Comparison of ENCODE assay signal across 28 mouse cellular contexts in genomic region chr1:121833559-121833958, GRCm38 (mm10).
DNase-seq lines count a peak whose midpoint lies in the region; ATAC-seq and TF ChIP-seq lines count a peak whose summit lies in the region.
"Had no signal": no experiment of that assay in that cellular context is flagged by ENCODE, and none has a peak within 500 bp of the region (broad histone marks: within the 10 kb centered on the region; RNA-seq: fewer than 3 reads in every experiment).

No protein-coding gene starts in this region.

- no peak for TF ChIP-seq CTCF in stomach, postnatal 0 days (IDR thresholded peaks at IDR 0.05; ENCODE audit: low read depth)

- no peaks in the 10 kb centered on the region for H3K9me3 ChIP-seq in kidney, embryonic 14.5 days (ENCODE audit: control insufficient read depth, low read length)
- no peaks in the 10 kb centered on the region for H3K9me3 ChIP-seq in stomach, embryonic 14.5 days (ENCODE audit: control insufficient read depth, low read depth, low read length)
- H3K9me3 ChIP-seq in stomach, postnatal 0 days (ENCODE audit: control insufficient read depth, low read length): no peaks in the 10 kb centered on the region
- H3K9me3 ChIP-seq in embryonic facial prominence, embryonic 14.5 days (ENCODE audit: control insufficient read depth, low read length): no peaks in the 10 kb centered on the region
- H3K9me3 ChIP-seq: embryonic facial prominence, embryonic 12.5 days; forebrain, embryonic 12.5 days; heart, embryonic 10.5 days; liver, embryonic 15.5 days; neural tube, embryonic 15.5 days had no signal

- 20% methylated on average over 2 of the region's 2 CpGs for WGBS in kidney, embryonic 14.5 days
- WGBS in stomach, embryonic 14.5 days: 23% methylated on average over 2 of the region's 2 CpGs
- 23% methylated on average over 2 of the region's 2 CpGs for WGBS in stomach, postnatal 0 days
- WGBS in embryonic facial prominence, embryonic 14.5 days: 22% methylated on average over 2 of the region's 2 CpGs

- no peaks in the 10 kb centered on the region for H3K4me1 ChIP-seq in kidney, embryonic 14.5 days (ENCODE audit: control insufficient read depth, insufficient read depth, low read length)
- H3K4me1 ChIP-seq in stomach, embryonic 14.5 days (ENCODE audit: control insufficient read depth, insufficient read depth, low read length): no peaks in the 10 kb centered on the region
- H3K4me1 ChIP-seq in stomach, postnatal 0 days (replicated peaks; ENCODE audit: control insufficient read depth, insufficient read depth): no peaks in the 10 kb centered on the region
- H3K4me1 ChIP-seq in embryonic facial prominence, embryonic 14.5 days (ENCODE audit: control insufficient read depth, insufficient read depth, low read length): no peaks in the 10 kb centered on the region
- H3K4me1 ChIP-seq: embryonic facial prominence, embryonic 12.5 days; forebrain, embryonic 12.5 days; heart, embryonic 10.5 days; liver, embryonic 15.5 days; neural tube, embryonic 15.5 days had no signal

- no peak overlapping the region for H3K27ac ChIP-seq in kidney, embryonic 14.5 days (ENCODE audit: low read depth, low read length)
- no peak overlapping the region for H3K27ac ChIP-seq in stomach, embryonic 14.5 days (ENCODE audit: low read length)
- no peak overlapping the region for H3K27ac ChIP-seq in stomach, postnatal 0 days (replicated peaks)
- no peak overlapping the region for H3K27ac ChIP-seq in embryonic facial prominence, embryonic 14.5 days (replicated peaks; ENCODE audit: low read depth, low read length)
- H3K27ac ChIP-seq: embryonic facial prominence, embryonic 12.5 days; forebrain, embryonic 12.5 days; gastrocnemius, adult 2 months; heart, embryonic 10.5 days; hindbrain, postnatal 0 days; liver, embryonic 15.5 days; neural tube, embryonic 15.5 days had no signal

- no peaks in the 10 kb centered on the region for H3K36me3 ChIP-seq in kidney, embryonic 14.5 days (ENCODE audit: control insufficient read depth, insufficient read depth, low read length)
- no peaks in the 10 kb centered on the region for H3K36me3 ChIP-seq in stomach, embryonic 14.5 days (ENCODE audit: control insufficient read depth, insufficient read depth, low read length)
- no peaks in the 10 kb centered on the region for H3K36me3 ChIP-seq in stomach, postnatal 0 days (ENCODE audit: control insufficient read depth, insufficient read depth, low read length)
- H3K36me3 ChIP-seq in embryonic facial prominence, embryonic 14.5 days (ENCODE audit: control insufficient read depth, insufficient read depth, low read length): no peaks in the 10 kb centered on the region
- H3K36me3 ChIP-seq: embryonic facial prominence, embryonic 12.5 days; forebrain, embryonic 12.5 days; heart, embryonic 10.5 days; liver, embryonic 15.5 days; neural tube, embryonic 15.5 days had no signal

- 0 out of 2 replicates have a peak, but pooled peaks have one; percentile 64 for ATAC-seq in kidney, embryonic 14.5 days (ENCODE audit: low FRiP score, low TSS enrichment)
- ATAC-seq in stomach, embryonic 14.5 days (ENCODE audit: insufficient number of reproducible peaks, insufficient read depth, low FRiP score, low read depth): 0 out of 2 replicates have a peak, but pooled peaks have one; percentile 58
- ATAC-seq in stomach, postnatal 0 days (ENCODE audit: low FRiP score, low TSS enrichment): no peak
- no peak for ATAC-seq in embryonic facial prominence, embryonic 14.5 days (ENCODE audit: low read depth)
- no peak for ATAC-seq in monocyte, adult 5-6 weeks (replicated peaks; ENCODE audit: insufficient number of reproducible peaks, low FRiP score, low TSS enrichment, poor library complexity, severe bottlenecking)
- ATAC-seq: activated CD4-positive, CD25-positive, alpha-beta regulatory T cell, adult 4 months; CD4-positive, CD25-positive, alpha-beta regulatory T cell, adult 4 months; hindbrain, postnatal 0 days; intestine, embryonic 16.5 days had no signal

- no peak for TF ChIP-seq EP300 in stomach, postnatal 0 days (optimal IDR thresholded peaks at IDR 0.05)

- no peak for DNase-seq in kidney, postnatal 10 days
- no peak for DNase-seq in stomach, postnatal 0 days (ENCODE audit: low spot score)
- peak; percentile 13 for DNase-seq in embryonic facial prominence, embryonic 14.5 days (ENCODE audit: low spot score)
- DNase-seq in T-cell, adult 2 months (ENCODE audit: low spot score): no peak
- DNase-seq: adrenal gland, adult 8-10 months; cerebellum, adult 18-20 months; cerebellum, postnatal 14 days; gastrocnemius, adult 2 months; kidney, postnatal 25 days; layer of hippocampus, postnatal 36 days; liver; right cerebral cortex, adult 18-20 months; thymus, adult 2 months; thymus, postnatal 4 days had no signal

- no peak overlapping the region for H3K4me3 ChIP-seq in kidney, embryonic 14.5 days (ENCODE audit: low read length)
- no peak overlapping the region for H3K4me3 ChIP-seq in stomach, embryonic 14.5 days (ENCODE audit: low read depth, low read length)
- H3K4me3 ChIP-seq in stomach, postnatal 0 days (ENCODE audit: low read depth, low read length): no peak overlapping the region
- no peak overlapping the region for H3K4me3 ChIP-seq in embryonic facial prominence, embryonic 14.5 days (ENCODE audit: low read depth, low read length)
- H3K4me3 ChIP-seq: embryonic facial prominence, embryonic 12.5 days; erythroblast, embryonic 14.5 days; forebrain, embryonic 12.5 days; gastrocnemius, adult 2 months; heart, embryonic 10.5 days; liver, embryonic 15.5 days; neural tube, embryonic 15.5 days had no signal

- no peak overlapping the region for H3K9ac ChIP-seq in kidney, embryonic 14.5 days (ENCODE audit: low read depth, low read length)
- H3K9ac ChIP-seq in stomach, embryonic 14.5 days (replicated peaks; ENCODE audit: low read depth, low read length): no peak overlapping the region
- H3K9ac ChIP-seq in stomach, postnatal 0 days (ENCODE audit: low read length): no peak overlapping the region
- H3K9ac ChIP-seq in embryonic facial prominence, embryonic 14.5 days (ENCODE audit: low read depth, low read length): no peak overlapping the region
- H3K9ac ChIP-seq: embryonic facial prominence, embryonic 12.5 days; forebrain, embryonic 12.5 days; liver, embryonic 15.5 days; neural tube, embryonic 15.5 days had no signal

- H3K27me3 ChIP-seq in kidney, embryonic 14.5 days (ENCODE audit: control insufficient read depth, insufficient read depth, low read length): no peaks in the 10 kb centered on the region
- H3K27me3 ChIP-seq in stomach, embryonic 14.5 days (ENCODE audit: control insufficient read depth, insufficient read depth, low read length): no peaks in the 10 kb centered on the region
- H3K27me3 ChIP-seq in stomach, postnatal 0 days (ENCODE audit: control insufficient read depth, insufficient read depth, low read length): no peaks in the 10 kb centered on the region
- no peaks in the 10 kb centered on the region for H3K27me3 ChIP-seq in embryonic facial prominence, embryonic 14.5 days (replicated peaks; ENCODE audit: control insufficient read depth, insufficient read depth, low read length)
- H3K27me3 ChIP-seq: embryonic facial prominence, embryonic 12.5 days; forebrain, embryonic 12.5 days; liver, embryonic 15.5 days; neural tube, embryonic 15.5 days had no signal

- H3K4me2 ChIP-seq in kidney, embryonic 14.5 days (replicated peaks; ENCODE audit: low read depth, low read length): no peak overlapping the region
- no peak overlapping the region for H3K4me2 ChIP-seq in stomach, embryonic 14.5 days (replicated peaks; ENCODE audit: low read depth, low read length)
- H3K4me2 ChIP-seq in stomach, postnatal 0 days (replicated peaks; ENCODE audit: low read depth): no peak overlapping the region
- no peak overlapping the region for H3K4me2 ChIP-seq in embryonic facial prominence, embryonic 14.5 days (ENCODE audit: low read depth, low read length)
- H3K4me2 ChIP-seq: embryonic facial prominence, embryonic 12.5 days; forebrain, embryonic 12.5 days; liver, embryonic 15.5 days; midbrain, embryonic 11.5 days; neural tube, embryonic 15.5 days had no signal

Comparison
In these comparisons a context has a peak if more than half of its experiments do, and no peak if none do; other contexts are left out.
1. ATAC-seq: peak in kidney, embryonic 14.5 days (single experiment) and stomach, embryonic 14.5 days (single experiment); none in stomach, postnatal 0 days (single experiment), embryonic facial prominence, embryonic 14.5 days (single experiment) and monocyte, adult 5-6 weeks (single experiment).